Mouse (Mus musculus): ENCODE data around the gene Dync1i2. TPM values are rescaled to one million over a fixed set of nuclear protein-coding genes. Genes with fewer than 3 reads are reported as not detected.

The Dync1i2 gene
- polyA plus RNA-seq, 1 experiment = 4.1 TPM

GRCm38 (mm10) chr2:71194137-71194960 is 17.2 kb upstream of the Dync1i2 start:
- no peak for TF ChIP-seq GATA1 (IDR thresholded peaks at IDR 0.05; ENCODE audit: low read length)

DNA sequence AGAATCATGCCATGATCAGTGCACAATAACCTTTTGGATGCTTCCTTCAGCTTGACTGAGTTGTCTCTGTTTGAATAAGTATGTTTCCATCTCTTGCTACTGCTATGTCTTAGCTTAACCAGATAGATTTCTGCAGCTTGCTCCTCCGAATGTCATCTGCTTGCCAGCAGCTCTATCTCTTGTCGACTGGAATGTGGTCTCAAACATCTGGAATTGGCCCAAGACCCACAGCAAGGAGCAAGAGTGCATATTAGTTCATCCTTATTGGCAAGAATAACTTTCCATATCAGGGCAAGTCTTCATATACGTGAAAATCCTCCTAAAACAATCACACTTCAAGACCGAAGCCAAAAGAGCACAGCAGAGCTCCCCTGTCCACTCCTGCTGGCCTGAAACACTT is 14.6 kb upstream of the Dync1i2 start:
- TF ChIP-seq GATA1 (IDR thresholded peaks at IDR 0.05; ENCODE audit: low read length) = no peak

- no peak for TF ChIP-seq GATA1 (IDR thresholded peaks at IDR 0.05; ENCODE audit: low read length)
Measured at GRCm38 (mm10) chr2:71198907-71199306, 12.6 kb upstream of the Dync1i2 start.

DNA sequence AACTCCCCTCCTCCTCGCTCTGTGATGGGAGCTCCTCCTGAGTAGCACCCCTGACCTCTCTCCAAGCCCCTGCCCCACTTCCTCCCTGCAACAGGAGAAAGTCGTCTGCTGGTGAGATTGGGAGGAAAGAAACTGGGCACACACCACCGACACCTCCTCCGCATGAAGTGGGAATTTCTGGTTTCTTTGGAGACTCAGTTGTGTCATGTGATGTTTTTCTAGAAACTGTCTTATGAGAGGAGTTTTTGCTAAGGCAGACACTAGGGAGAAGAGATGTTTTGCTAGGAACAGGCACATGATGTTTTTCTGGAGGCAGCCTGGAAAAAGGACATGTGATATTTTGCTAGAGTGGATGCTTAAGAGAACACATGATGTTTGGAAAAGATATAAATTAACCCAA is 11.0 kb upstream of the Dync1i2 start:
- TF ChIP-seq GATA1 (IDR thresholded peaks at IDR 0.05; ENCODE audit: low read length) = no peak

- TF ChIP-seq GATA1 (IDR thresholded peaks at IDR 0.05; ENCODE audit: low read length) = no peak
Measured at GRCm38 (mm10) chr2:71201886-71202285, 9.6 kb upstream of the Dync1i2 start.

GRCm38 (mm10) chr2:71203819-71204432 is 7.6 kb upstream of the Dync1i2 start:
- no peak for TF ChIP-seq GATA1 (IDR thresholded peaks at IDR 0.05; ENCODE audit: low read length)

DNA sequence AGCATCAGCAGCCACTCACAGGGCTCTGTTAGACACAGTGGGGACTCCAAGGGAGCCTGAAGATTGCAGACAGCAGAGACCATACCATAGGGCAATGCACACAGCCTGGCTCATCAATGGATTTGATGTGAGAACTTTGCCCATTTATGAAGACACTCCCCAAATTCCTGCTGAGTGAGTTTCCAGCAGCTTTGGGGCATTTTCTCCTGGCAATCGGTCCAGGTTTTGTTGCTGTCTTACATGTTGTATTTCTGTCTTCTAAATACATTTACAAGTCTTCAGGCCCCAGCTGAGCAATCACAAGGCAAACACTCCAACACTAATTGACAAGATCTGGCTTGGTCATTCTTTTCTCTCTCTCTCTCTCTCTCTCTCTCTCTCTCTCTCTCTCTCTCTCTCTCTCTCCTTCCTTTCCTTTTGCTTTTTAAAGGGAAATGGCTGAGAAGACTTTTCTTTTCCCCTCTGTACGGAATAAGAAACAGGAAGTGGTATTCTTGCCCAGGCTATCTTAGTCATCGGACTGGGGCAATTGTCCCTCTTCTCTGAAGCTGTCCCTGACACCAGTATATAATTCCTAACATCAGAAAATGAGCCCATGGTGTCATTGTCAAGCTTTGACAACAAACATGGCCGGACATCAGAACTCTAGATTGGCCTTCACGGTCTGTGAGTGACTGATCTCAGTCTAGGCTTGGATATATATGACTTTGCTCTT is 2.3 kb upstream of the Dync1i2 start:
- no peak for TF ChIP-seq GATA1 (IDR thresholded peaks at IDR 0.05; ENCODE audit: low read length)

- TF ChIP-seq GATA1 (IDR thresholded peaks at IDR 0.05; ENCODE audit: low read length) = no peak
Measured at GRCm38 (mm10) chr2:71211096-71211495, 410 bp upstream of the Dync1i2 start.

DNA sequence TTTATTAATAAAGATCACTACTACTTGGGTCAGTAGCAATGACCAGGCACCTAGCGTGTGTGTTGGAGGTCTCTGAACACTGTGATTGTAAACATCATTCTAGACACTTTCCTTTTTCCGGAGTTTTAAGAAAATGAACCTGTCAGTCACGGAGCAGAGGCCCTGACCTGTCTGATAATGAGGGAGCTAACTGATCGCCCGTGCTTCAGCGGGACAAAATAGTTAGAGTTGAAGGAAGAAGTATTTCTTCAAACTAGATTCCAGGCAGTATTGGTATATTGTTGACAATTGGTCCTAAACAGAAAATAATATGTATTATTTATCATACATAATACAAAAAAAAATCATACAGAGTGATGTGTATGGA is 837 bp downstream of the Dync1i2 start:
- TF ChIP-seq GATA1 (IDR thresholded peaks at IDR 0.05; ENCODE audit: low read length) = no peak

- no peak for TF ChIP-seq GATA1 (IDR thresholded peaks at IDR 0.05; ENCODE audit: low read length)
Measured at GRCm38 (mm10) chr2:71221020-71221419, 9.5 kb downstream of the Dync1i2 start.

DNA sequence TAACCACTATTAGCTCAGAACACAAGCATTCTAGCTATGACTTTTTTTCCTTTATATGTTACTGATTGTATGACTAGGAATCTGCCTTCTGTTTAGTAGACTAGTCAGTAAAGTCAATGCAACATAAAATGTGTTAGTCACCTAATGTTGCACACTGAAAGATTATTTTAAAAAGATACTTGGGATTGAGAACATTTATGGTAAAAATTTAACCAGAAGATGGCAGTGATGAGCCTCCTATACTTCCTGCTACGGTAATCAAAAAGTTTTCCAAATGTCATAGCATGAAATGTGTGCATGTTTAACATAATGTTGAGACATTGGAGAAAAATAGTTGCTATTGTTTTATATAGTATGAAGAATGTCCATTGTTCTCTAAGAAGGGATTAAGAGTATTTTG is 15.9 kb downstream of the Dync1i2 start:
- TF ChIP-seq GATA1 (IDR thresholded peaks at IDR 0.05; ENCODE audit: low read length) = no peak

- TF ChIP-seq GATA1 (IDR thresholded peaks at IDR 0.05; ENCODE audit: low read length) = no peak
Measured at GRCm38 (mm10) chr2:71229603-71230002, 18.1 kb downstream of the Dync1i2 start.

GRCm38 (mm10) chr2:71231951-71232350 is 20.4 kb downstream of the Dync1i2 start:
- TF ChIP-seq GATA1 (IDR thresholded peaks at IDR 0.05; ENCODE audit: low read length) = no peak

GRCm38 (mm10) chr2:71232976-71233375 is 21.5 kb downstream of the Dync1i2 start:
- no peak for TF ChIP-seq GATA1 (IDR thresholded peaks at IDR 0.05; ENCODE audit: low read length)

DNA sequence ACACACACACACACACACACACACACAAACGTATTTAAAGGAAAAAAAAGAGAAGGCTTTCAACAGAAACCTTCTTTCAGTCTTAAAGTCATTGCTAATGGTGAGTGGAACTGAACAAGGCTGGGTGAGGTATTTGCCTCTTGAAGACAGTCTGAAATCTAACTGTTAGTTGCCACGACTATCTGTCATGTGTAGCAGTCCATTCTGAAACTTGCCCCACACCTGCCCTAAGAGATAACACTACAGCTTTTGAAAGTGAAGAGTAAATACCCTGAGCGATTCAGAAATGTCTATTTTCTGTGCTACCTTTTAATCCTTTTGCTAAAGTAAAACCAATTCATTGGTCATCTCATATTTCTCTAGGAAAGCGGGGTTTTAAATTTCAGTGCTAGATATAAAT is 23.9 kb downstream of the Dync1i2 start:
- TF ChIP-seq GATA1 (IDR thresholded peaks at IDR 0.05; ENCODE audit: low read length) = no peak

- TF ChIP-seq GATA1 (IDR thresholded peaks at IDR 0.05; ENCODE audit: low read length) = no peak
Measured at GRCm38 (mm10) chr2:71236009-71236408, 24.5 kb downstream of the Dync1i2 start.
